Mouse (Mus musculus): Measurements from ENCODE around the gene Car3. TPM values are rescaled to one million over a fixed set of nuclear protein-coding genes. Genes with fewer than 3 reads are reported as not detected.

Gene Car3
- total RNA-seq, 2 experiments from 2014 or later = 0.33 to 0.45 TPM

DNA sequence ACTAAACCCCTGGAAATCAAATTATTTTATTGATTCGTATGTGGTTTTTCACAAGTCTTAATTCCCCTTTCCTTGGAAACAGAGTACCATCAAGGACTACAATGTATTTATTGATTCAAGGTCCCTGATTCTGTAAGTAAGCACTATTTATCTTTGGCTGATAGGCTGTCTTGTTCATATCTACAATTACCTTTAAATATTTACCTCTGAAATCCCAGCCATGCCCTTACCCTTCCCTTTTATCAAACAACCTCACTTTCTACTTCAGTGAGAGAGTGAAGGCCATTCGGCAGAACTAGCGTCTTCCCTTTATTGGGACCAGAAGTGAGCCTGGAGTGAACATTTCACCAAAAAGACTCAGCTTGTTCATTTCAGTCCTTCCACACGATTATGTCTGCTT, 50.5 kb downstream of the Car3 start:
- no peak for DNase-seq

DNA sequence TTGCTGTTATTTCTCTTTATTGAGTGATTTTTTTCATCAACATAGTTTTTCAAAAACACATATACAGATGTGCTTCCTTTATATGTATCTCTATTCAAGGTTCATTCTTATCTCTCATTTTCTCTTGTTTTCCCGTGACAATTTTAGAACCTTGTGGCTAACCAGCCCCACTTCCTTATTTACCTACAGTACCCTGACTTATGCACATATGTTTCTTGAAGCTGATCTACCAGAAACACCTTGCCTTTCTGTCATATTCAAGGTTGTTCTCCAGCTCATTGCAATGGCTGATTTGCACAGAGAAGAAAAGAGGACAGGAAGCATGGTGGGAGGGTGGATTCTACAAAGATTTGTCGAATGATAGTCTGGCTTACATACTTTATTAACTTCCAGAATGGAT, 52.0 kb downstream of the Car3 start:
- DNase-seq = no peak

DNA sequence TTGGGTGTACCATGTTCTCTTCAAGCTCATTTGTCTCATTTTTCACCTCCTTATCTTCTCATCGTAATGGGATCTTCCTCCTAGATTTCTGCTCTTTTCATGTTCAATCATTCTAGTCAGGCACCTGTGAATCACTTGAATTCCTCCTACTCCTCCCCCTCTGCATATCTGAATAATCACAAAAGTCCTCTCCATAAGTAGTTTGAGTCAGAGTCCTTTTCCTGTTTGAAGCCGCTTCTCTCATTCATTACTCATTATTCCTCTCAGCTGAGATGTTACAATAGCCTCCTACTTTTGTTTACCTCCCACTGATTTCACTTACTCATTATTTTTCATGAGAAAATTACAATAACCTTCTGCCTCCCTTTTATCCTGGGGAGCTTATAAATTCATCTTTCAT, 53.9 kb downstream of the Car3 start:
- no peak for DNase-seq

Other genes with a start within 250 kb of the Car3 start
- 1 to 10 TPM in 1 of 2 experiments, under 1 TPM in 1; 0.35 to 1.3 TPM for gene Car13, start 221.8 kb upstream of the Car3 start, total RNA-seq (2021)
- gene Car1, start 55.1 kb upstream of the Car3 start, total RNA-seq (2021) = not detected
- 100 to 1,000 TPM; 148 to 150 TPM for gene Car2, start 22.8 kb downstream of the Car3 start, total RNA-seq (2021)

Measured in layer of hippocampus, postnatal 36 days (tissue).